ENCODE assay signal across 10 mouse cellular contexts in genomic region chr15:45453797-45454196, GRCm38 (mm10).
A peak's percentile ranks its signal among the peaks of the same experiment; 100 is the strongest.
DNase-seq lines count a peak whose midpoint lies in the region; ATAC-seq lines count a peak whose summit lies in the region.
"Had no signal": no experiment of that assay in that cellular context is flagged by ENCODE, and none has a peak within 500 bp of the region (broad histone marks: within the 10 kb centered on the region; RNA-seq: fewer than 3 reads in every experiment).

No protein-coding gene starts in this region.

- H3K36me3 ChIP-seq in hindbrain, embryonic 16.5 days (ENCODE audit: control insufficient read depth, insufficient read depth, low read length): no peaks in the 10 kb centered on the region
- no peaks in the 10 kb centered on the region for H3K36me3 ChIP-seq in hindbrain, embryonic 10.5 days
- H3K36me3 ChIP-seq: G1E had no signal

- H3K27me3 ChIP-seq in hindbrain, embryonic 16.5 days (replicated peaks; ENCODE audit: control insufficient read depth, insufficient read depth, low read length): no peaks in the 10 kb centered on the region
- H3K27me3 ChIP-seq in hindbrain, embryonic 10.5 days (ENCODE audit: insufficient read depth, poor library complexity, severe bottlenecking): no peaks in the 10 kb centered on the region

- no peaks in the 10 kb centered on the region for H3K4me1 ChIP-seq in hindbrain, embryonic 16.5 days (ENCODE audit: control insufficient read depth, insufficient read depth, low read depth, low read length)
- H3K4me1 ChIP-seq in hindbrain, embryonic 10.5 days (replicated peaks): no peaks in the 10 kb centered on the region

- H3K9ac ChIP-seq in hindbrain, embryonic 16.5 days (ENCODE audit: low read depth, low read length): no peak overlapping the region

- 68% methylated on average over 1 of the region's 1 CpGs for WGBS in hindbrain, embryonic 16.5 days
- WGBS in hindbrain, embryonic 10.5 days: 100% methylated on average over 1 of the region's 1 CpGs

- no peak overlapping the region for H3K4me2 ChIP-seq in hindbrain, embryonic 16.5 days (ENCODE audit: low read length)

- ATAC-seq in hindbrain, embryonic 16.5 days: peak; percentile 94
- ATAC-seq: intestine, embryonic 16.5 days had no signal

- no peaks in the 10 kb centered on the region for H3K9me3 ChIP-seq in hindbrain, embryonic 16.5 days (ENCODE audit: control insufficient read depth, low read length)
- no peaks in the 10 kb centered on the region for H3K9me3 ChIP-seq in hindbrain, embryonic 10.5 days
- H3K9me3 ChIP-seq: G1E had no signal

- H3K4me3 ChIP-seq in hindbrain, embryonic 16.5 days (ENCODE audit: low read length): no peak overlapping the region
- no peak overlapping the region for H3K4me3 ChIP-seq in hindbrain, embryonic 10.5 days

- no peak for DNase-seq in hindbrain, embryonic 10.5 days (ENCODE audit: low spot score)
- peak; percentile 85 for DNase-seq in cerebellum, adult 8-10 months
- peak; percentile 48 to 55 for DNase-seq in heart, postnatal 10 days
- peak; percentile 21 to 30 for DNase-seq in left cerebral cortex, postnatal 36 days (ENCODE audit: low spot score in 2 of 2)
- DNase-seq in embryo, embryonic 10 days (ENCODE audit: low spot score): no peak
- DNase-seq in adrenal gland, postnatal 14 days: no peak
- DNase-seq in urinary bladder, adult 18-20 months (ENCODE audit: low spot score in 2 of 2): no peak

- H3K27ac ChIP-seq in hindbrain, embryonic 16.5 days (ENCODE audit: low read depth, low read length): no peak overlapping the region
- no peak overlapping the region for H3K27ac ChIP-seq in hindbrain, embryonic 10.5 days

- intact Hi-C loops in heart, postnatal 10 days (cut with DNase I): no loop called here
- intact Hi-C loops in left cerebral cortex, postnatal 36 days (cut with DNase I): no loop called here

Comparison
In these comparisons a context has a peak if more than half of its experiments do, and no peak if none do; other contexts are left out.
1. DNase-seq: peak in cerebellum, adult 8-10 months (single experiment), heart, postnatal 10 days (2 of 2) and left cerebral cortex, postnatal 36 days (2 of 2); none in hindbrain, embryonic 10.5 days (single experiment), embryo, embryonic 10 days (single experiment), adrenal gland, postnatal 14 days (single experiment) and urinary bladder, adult 18-20 months (0 of 2).